Mouse (Mus musculus): ENCODE measurements around the gene Btbd8.

GRCm38 (mm10) chr5:107449620-107450019, 11.8 kb downstream of the Btbd8 start:
- no peak for TF ChIP-seq CTCF (IDR thresholded peaks at IDR 0.05; ENCODE audit: insufficient read depth, low read length)
- no peak for TF ChIP-seq POLR2A (IDR thresholded peaks at IDR 0.05; ENCODE audit: borderline replicate concordance, extremely low read depth, low read depth, low read length)
